Mouse (Mus musculus): ENCODE measurements around the gene Nme6.
A peak's percentile ranks its signal among the peaks of the same experiment; 100 is the strongest.

Gene Nme6

DNA sequence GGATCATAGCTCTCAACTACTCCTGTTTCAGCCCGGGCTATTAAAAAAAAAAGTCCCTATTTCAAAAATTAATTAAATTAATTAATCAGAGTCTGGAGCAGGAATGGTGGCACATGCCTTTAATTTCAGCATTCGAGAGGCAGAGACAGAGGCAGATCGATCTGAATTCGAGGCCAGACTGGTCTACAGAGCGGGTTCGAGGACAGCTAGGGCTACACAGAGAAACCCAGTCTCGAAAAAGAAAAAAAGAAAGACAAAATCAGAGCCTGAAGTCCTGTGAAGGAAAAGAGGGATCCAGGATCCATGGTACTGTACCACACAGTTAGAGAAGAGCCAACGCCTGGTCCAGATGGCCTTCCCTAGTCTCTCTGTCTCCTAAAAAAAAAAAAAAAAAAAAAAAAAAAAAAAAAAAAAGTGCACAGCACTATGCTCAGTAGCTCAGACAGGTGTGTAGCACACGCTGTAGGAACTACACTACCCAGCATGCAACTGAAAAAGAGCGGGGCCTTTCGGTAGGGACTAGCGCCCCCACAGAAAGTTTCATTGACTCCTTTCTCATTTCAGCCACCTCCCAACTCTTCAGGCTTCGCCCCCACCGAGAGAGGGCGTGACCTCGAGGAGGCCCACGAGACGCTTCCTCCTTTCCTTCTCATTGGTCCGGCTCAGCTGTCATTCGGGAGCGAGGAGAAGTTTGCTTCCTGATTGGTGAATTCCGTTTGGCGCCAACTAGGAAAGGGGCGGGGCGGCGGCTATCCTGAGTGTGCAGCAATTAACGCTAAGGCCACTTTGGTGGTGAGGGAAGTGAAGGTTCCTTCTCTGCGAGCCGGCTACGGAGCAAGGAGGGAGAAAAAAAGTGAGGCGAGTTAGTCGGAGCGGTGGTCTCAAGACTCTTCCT, 42.5 kb downstream of the Nme6 start, which contains the start of gene Cdc25a:
TSS of gene Cdc25a (plus strand) at position 783 of the 895 bp plus-strand sequence.
- peak; percentile 98 for DNase-seq

DNA sequence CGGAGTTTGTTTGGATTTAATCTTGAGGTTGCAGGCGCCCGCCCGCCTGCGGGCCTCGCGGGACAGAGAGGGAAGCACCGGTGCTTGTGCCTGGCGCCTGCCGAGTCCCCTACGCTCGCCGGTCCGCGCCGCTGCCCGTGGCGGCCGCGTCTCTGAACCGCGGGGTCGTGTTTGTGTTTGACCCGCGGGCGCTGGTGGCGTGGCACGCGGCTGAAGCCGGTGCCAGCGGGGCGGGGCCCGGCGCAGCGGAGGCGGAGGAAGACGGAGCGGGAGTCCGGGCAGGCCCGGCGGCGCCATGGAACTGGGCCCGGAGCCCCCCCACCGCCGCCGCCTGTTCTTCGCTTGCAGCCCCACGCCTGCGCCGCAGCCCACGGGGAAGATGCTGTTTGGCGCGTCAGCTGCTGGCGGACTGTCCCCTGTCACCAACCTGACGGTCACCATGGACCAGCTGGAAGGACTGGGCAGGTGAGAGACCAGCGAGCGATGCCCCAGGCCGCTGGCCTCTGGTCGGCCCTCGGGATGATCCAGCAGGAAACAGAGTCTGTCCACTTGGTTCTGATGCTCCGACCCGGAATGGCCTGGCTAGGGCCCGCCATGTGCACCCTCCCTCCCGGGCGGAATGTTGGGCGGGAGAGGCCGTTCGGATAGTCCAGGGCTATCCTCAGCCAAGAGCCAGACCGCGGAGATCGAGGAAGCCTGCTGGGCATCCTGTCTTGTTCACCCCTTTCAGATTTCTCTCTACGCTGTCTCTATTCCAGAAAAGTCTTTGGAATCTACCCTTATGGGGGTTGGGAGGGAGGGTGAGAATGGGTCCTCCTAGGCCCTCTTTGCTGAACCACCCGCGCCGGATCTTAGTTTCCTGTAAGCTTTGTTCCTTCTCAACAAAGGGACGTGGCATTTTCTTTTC, 43.4 kb downstream of the Nme6 start:
- no peak for DNase-seq

DNA sequence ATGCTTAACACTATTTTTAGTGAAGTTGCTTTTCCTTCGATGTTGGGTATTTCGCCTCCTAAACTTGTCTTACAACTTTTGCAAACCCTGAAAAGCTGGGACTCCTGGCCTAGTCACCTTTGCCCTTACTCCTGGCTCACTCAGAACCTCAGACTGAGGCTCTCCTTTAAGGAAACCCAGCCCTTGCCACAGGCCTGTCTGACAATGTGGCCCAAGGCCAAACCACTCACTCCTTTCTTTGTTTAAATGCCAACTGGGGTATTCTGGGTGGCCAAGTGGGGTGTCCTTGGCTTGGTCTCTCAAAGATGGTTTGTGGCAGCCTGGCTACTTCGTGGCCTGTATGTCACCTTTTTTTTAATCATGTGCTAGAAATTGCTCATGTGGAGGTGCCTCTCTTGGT, 44.2 kb downstream of the Nme6 start:
- peak; percentile 31 for DNase-seq

- no peak for DNase-seq
Measured at GRCm38 (mm10) chr9:109877666-109878065, 45.1 kb downstream of the Nme6 start.

DNA sequence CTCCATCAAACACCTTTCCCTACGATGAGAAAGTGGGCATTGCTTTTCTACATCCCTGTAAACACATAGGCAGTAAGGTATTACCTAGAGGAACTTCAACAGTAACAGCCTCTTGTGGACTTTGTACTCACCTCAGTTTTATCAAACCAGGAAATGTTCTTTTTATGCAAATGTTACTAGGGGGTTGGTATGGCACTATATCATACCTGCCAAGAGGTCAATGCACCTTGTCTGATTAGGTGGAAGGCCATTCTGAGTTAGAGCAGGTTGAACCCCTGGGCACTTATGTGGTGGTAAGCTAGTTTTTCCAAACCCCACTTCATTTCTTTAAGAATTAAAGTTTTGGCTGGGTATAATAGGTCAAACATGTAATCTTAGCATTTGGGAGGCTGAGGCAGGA, 46.8 kb downstream of the Nme6 start:
- no peak for DNase-seq

DNA sequence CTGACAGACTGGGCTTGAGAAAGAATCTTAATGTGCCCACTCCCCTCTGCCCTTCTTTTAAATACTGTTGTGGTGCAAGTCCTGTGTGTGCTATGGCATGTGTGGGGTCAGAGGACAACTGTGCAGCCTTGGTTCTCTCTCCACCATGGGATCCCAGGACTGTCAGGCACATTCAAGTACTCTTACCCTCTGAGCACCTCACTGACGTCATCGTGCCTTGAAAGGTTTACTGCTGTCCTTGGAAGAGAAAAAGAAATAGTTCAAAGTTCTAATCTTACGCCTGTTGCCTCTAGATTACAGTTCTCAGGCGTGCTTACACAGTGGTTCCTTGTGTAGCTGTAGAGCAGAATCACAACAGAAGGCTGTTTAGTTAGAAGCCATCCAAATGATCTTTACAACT, 53.7 kb downstream of the Nme6 start:
- DNase-seq: no peak

- DNase-seq: peak; percentile 44
Measured at GRCm38 (mm10) chr9:109887321-109887720, 54.8 kb downstream of the Nme6 start.

- DNase-seq: no peak
Measured at GRCm38 (mm10) chr9:109891501-109891900, 59.0 kb downstream of the Nme6 start.

Measured in kidney, adult 18-20 months (tissue).